Mouse (Mus musculus) layer of hippocampus, adult 9-10 months (tissue): ENCODE measurements around the gene Tmem60.

Experiments
- DNase-seq: peaks from one replicate; pipeline ENCODE4 v3.0.0; 2022; ENCODE audit warnings: low spot score

The Tmem60 gene

GRCm38 (mm10) chr5:20881915-20882800 lies at the start of gene Tmem60, which contains the start of gene Phtf2:
Tmem60 (plus strand) TSS chr5:20882191.
Phtf2 (minus strand) TSS chr5:20882124.
- DNase-seq = peak; percentile 93

GRCm38 (mm10) chr5:20834399-20834798 lies 47.6 kb upstream of the Tmem60 start:
- no peak for DNase-seq

GRCm38 (mm10) chr5:20837082-20837481 lies 44.9 kb upstream of the Tmem60 start:
- DNase-seq = no peak

- no peak for DNase-seq
Measured at GRCm38 (mm10) chr5:20843405-20843804, 38.6 kb upstream of the Tmem60 start.

- peak; percentile 12 for DNase-seq
Measured at GRCm38 (mm10) chr5:20843816-20844215, 38.2 kb upstream of the Tmem60 start.

GRCm38 (mm10) chr5:20847010-20847409 lies 35.0 kb upstream of the Tmem60 start:
- DNase-seq = no peak

- no peak for DNase-seq
Measured at GRCm38 (mm10) chr5:20855066-20855465, 26.9 kb upstream of the Tmem60 start.

GRCm38 (mm10) chr5:20858404-20858803 lies 23.6 kb upstream of the Tmem60 start:
- no peak for DNase-seq

GRCm38 (mm10) chr5:20860565-20860964 lies 21.4 kb upstream of the Tmem60 start:
- no peak for DNase-seq

GRCm38 (mm10) chr5:20861901-20862300 lies 20.1 kb upstream of the Tmem60 start:
- DNase-seq = no peak

GRCm38 (mm10) chr5:20864216-20864969 lies 17.6 kb upstream of the Tmem60 start:
- DNase-seq = no peak

GRCm38 (mm10) chr5:20865193-20865755 lies 16.7 kb upstream of the Tmem60 start:
- DNase-seq = no peak

GRCm38 (mm10) chr5:20873146-20873545 lies 8.8 kb upstream of the Tmem60 start:
- no peak for DNase-seq

GRCm38 (mm10) chr5:20876934-20877426 lies 5.0 kb upstream of the Tmem60 start:
- no peak for DNase-seq

- DNase-seq = no peak
Measured at GRCm38 (mm10) chr5:20880386-20880785, 1.6 kb upstream of the Tmem60 start.

GRCm38 (mm10) chr5:20880797-20881775 lies 905 bp upstream of the Tmem60 start:
- no peak for DNase-seq

- no peak for DNase-seq
Measured at GRCm38 (mm10) chr5:20884036-20884620, 2.1 kb downstream of the Tmem60 start.

GRCm38 (mm10) chr5:20897446-20898167 lies 15.6 kb downstream of the Tmem60 start:
- DNase-seq = no peak

- DNase-seq = no peak
Measured at GRCm38 (mm10) chr5:20904647-20905046, 22.7 kb downstream of the Tmem60 start.

GRCm38 (mm10) chr5:20905437-20905836 lies 23.4 kb downstream of the Tmem60 start:
- no peak for DNase-seq
